Mouse (Mus musculus): Measurements from ENCODE around the gene Pgrmc2. TPM values are rescaled to one million over a fixed set of nuclear protein-coding genes. Genes with fewer than 3 reads are reported as not detected.
A peak's percentile ranks its signal among the peaks of the same experiment; 100 is the strongest.

The Pgrmc2 gene
- polyA plus RNA-seq, 1 experiment from 2014 or later, result 25.8 TPM

DNA sequence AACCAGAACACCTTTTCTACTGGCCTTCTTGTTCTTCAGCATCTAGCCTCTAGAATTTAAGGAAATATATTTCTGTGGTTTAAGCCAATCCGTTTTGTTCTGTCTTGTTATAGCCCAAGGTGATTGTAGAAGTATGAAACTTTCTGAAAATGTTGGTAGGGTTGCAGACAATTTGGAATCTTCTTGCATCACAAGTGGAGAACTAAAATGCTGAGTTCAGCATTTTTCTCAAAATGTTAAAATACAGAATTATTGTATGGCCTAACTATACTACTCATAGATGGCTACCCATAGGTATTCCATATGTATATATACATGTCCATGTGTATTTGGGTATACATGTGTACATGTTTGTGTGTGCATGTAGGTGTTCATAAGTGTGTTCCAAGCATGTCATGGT lies 52.1 kb downstream of the Pgrmc2 start:
- Histone ChIP-seq H3K4me1 (ENCODE audit: control insufficient read depth, insufficient read depth, low read length) (no peaks in the 10 kb centered on the region), H3K4me3 (ENCODE audit: low read depth, low read length) (no peak overlapping the region), H3K27ac (ENCODE audit: low read length) (no peak overlapping the region), H3K9ac (ENCODE audit: low read depth, low read length) (no peak overlapping the region), H3K36me3 (ENCODE audit: control insufficient read depth, insufficient read depth, low read length) (no peaks in the 10 kb centered on the region), H3K9me3 (replicated peaks; ENCODE audit: control insufficient read depth, low read length, poor library complexity, severe bottlenecking) (no peaks in the 10 kb centered on the region), H3K27me3 (ENCODE audit: control insufficient read depth, insufficient read depth, low read depth, low read length) (no peaks in the 10 kb centered on the region), H3K4me2 (ENCODE audit: low read length) (no peak overlapping the region)
- ATAC-seq, result no peak
- 87% methylated on average over 1 of the region's 1 CpGs for WGBS

DNA sequence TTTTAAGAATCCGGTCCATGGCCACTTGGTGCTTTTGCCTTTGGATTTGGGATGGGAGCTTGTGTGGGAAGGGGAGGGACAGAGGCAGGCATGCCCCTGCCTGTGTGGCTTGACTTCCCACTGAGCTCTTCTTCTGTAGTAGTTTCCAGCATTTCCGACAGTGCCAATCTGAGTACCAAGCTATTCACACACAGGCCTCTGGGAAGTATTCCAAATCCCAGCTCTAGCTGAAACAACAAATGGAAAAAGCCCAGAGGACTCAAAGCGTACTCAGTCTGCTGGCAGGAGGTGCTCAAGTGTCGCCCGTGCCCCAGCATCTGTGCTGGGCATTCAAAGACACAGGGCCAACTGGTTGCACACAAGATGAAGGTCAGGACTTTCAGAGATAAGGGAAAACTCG lies 60.9 kb downstream of the Pgrmc2 start:
- 49% methylated on average over 6 of the region's 6 CpGs for WGBS
- Histone ChIP-seq H3K27me3 (ENCODE audit: control insufficient read depth, insufficient read depth, low read depth, low read length) (no peaks in the 10 kb centered on the region), H3K36me3 (ENCODE audit: control insufficient read depth, insufficient read depth, low read length) (no peaks in the 10 kb centered on the region), H3K9me3 (replicated peaks; ENCODE audit: control insufficient read depth, low read length, poor library complexity, severe bottlenecking) (no peaks in the 10 kb centered on the region), H3K4me1 (ENCODE audit: control insufficient read depth, insufficient read depth, low read length) (no peaks in the 10 kb centered on the region), H3K9ac (ENCODE audit: low read depth, low read length) (no peak overlapping the region), H3K4me2 (ENCODE audit: low read length) (no peak overlapping the region), H3K27ac (ENCODE audit: low read length) (no peak overlapping the region), H3K4me3 (ENCODE audit: low read depth, low read length) (no peak overlapping the region)
- ATAC-seq, result peak; percentile 73

DNA sequence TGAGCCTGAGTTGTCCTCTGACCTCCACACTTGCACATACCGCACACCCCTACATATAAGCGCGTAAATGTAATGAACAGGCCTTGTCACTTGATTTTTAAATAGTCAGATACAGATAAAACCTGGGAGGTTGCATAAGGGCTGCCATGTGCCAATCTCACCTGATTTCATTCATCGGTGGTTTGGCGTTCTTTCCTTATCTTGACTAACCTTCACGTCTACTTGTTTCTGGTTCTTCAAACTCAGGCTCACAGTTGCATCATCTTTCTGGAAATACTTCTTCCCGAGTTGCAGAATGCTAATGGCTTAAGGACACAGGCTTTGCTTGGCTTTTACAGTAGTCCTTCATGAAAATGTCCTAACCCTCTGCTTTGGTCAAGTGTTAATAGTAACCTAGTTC lies 62.2 kb downstream of the Pgrmc2 start:
- no peaks in the 10 kb centered on the region for H3K27me3 ChIP-seq (ENCODE audit: control insufficient read depth, insufficient read depth, low read depth, low read length)
- no peaks in the 10 kb centered on the region for H3K36me3 ChIP-seq (ENCODE audit: control insufficient read depth, insufficient read depth, low read length)
- no peak overlapping the region for H3K4me3 ChIP-seq (ENCODE audit: low read depth, low read length)
- no peaks in the 10 kb centered on the region for H3K9me3 ChIP-seq (replicated peaks; ENCODE audit: control insufficient read depth, low read length, poor library complexity, severe bottlenecking)
- no peaks in the 10 kb centered on the region for H3K4me1 ChIP-seq (ENCODE audit: control insufficient read depth, insufficient read depth, low read length)
- no peak overlapping the region for H3K4me2 ChIP-seq (ENCODE audit: low read length)
- H3K27ac ChIP-seq (ENCODE audit: low read length), result no peak overlapping the region
- ATAC-seq, result no peak
- no peak overlapping the region for H3K9ac ChIP-seq (ENCODE audit: low read depth, low read length)
- 94% methylated on average over 7 of the region's 7 CpGs for WGBS

DNA sequence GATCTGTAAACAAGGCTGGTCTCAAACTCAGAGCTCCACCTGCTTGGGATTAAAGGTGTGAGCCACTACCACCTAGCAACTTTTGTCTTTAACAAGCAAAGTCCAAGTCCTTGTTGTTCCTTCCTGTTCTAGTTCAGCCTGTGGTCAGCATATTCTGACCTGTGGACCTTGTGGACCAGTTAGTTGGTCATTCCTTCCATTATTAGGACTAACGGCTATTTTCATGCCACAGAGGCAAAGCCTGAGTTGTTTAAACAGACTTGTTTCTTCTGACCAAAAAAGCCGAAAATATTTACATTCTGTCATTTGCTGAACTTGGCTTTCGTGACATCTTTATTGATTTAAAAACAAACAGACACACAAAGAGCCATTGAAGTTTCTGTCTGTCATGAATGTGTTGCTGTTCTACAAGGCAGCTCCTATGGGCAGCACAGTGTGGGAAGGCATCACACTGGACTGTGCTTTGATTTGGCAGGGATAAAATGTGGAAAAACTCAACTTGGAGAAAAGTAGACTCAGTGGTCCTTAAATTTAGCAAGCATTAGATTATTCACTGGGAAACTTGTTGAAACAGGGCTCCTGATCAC lies 64.7 kb downstream of the Pgrmc2 start:
- no peaks in the 10 kb centered on the region for H3K36me3 ChIP-seq (ENCODE audit: control insufficient read depth, insufficient read depth, low read length)
- no peak for ATAC-seq
- H3K4me1 ChIP-seq (ENCODE audit: control insufficient read depth, insufficient read depth, low read length), result no peaks in the 10 kb centered on the region
- H3K9me3 ChIP-seq (replicated peaks; ENCODE audit: control insufficient read depth, low read length, poor library complexity, severe bottlenecking), result no peaks in the 10 kb centered on the region
- no peak overlapping the region for H3K4me2 ChIP-seq (ENCODE audit: low read length)
- H3K27ac ChIP-seq (ENCODE audit: low read length), result no peak overlapping the region
- no peak overlapping the region for H3K4me3 ChIP-seq (ENCODE audit: low read depth, low read length)
- no peaks in the 10 kb centered on the region for H3K27me3 ChIP-seq (ENCODE audit: control insufficient read depth, insufficient read depth, low read depth, low read length)
- WGBS, result 86% methylated on average over 3 of the region's 3 CpGs
- no peak overlapping the region for H3K9ac ChIP-seq (ENCODE audit: low read depth, low read length)

Other genes with a start within 250 kb of the Pgrmc2 start
- 11.0 and 12.0 TPM in 2 replicates for gene Mfsd8, start 236.2 kb downstream of the Pgrmc2 start, polyA plus RNA-seq (2015; fragmentation: Nextera tagmentation; extraction: Ambion mirVana)
- 15.9 and 17.5 TPM in 2 replicates for gene Abhd18, start 236.1 kb downstream of the Pgrmc2 start, polyA plus RNA-seq (2015; fragmentation: Nextera tagmentation; extraction: Ambion mirVana)
- gene 1700034I23Rik, start 180.5 kb downstream of the Pgrmc2 start, polyA plus RNA-seq (2015; fragmentation: Nextera tagmentation; extraction: Ambion mirVana), result 0.62 TPM in 2 replicates
- gene Larp1b, start 133.2 kb downstream of the Pgrmc2 start, polyA plus RNA-seq (2015; fragmentation: Nextera tagmentation; extraction: Ambion mirVana), result 4.1 and 5.2 TPM in 2 replicates

Data from midbrain, embryonic 16.5 days (tissue).